Mouse (Mus musculus): Measurements from ENCODE around the gene Gnas. TPM values are rescaled to one million over a fixed set of nuclear protein-coding genes. Genes with fewer than 3 reads are reported as not detected.

The Gnas gene
- total and polyA plus RNA-seq, 2 experiments: 201 to 417 TPM

DNA sequence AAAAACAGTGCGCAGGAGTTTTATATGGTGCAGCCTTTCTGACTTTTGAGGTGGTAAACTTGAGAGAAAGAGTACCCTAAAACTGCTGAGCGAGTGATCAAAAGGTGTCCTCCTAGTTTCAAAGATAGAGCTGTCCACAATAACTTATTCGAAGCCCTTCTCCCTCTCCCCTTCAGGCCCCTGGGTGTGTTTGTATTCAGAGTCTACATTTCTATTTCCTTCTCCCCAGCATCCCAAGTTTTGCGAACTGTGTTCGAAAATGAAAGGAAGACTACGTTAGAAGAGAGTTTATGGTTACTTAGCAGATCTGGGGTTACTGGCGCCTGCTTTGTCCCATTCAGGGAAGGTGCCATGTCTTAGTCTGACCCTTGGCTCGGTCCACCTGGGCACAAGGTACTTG, 42.4 kb downstream of the Gnas start:
- no peaks in the 10 kb centered on the region; the same call in 1 of the 2 replicates for H3K27me3 ChIP-seq (ENCODE audit: control insufficient read depth, insufficient read depth, low read length)
- DNase-seq (ENCODE audit: extremely low read depth, low read depth, low spot score): no peak
- 75% methylated on average over 8 of the region's 8 CpGs for WGBS
- no peaks in the 10 kb centered on the region for H3K36me3 ChIP-seq (ENCODE audit: control insufficient read depth, insufficient read depth, low read length)
- peaks cover 5% of the 10 kb centered on the region; the same call in 1 of the 2 replicates for H3K4me1 ChIP-seq (ENCODE audit: control insufficient read depth, insufficient read depth, low read length)
- no peak for TF ChIP-seq POLR2A (IDR thresholded peaks at IDR 0.05; ENCODE audit: extremely low read depth, insufficient read depth, low read length)
- TF ChIP-seq CTCF (IDR thresholded peaks at IDR 0.05; ENCODE audit: low read depth, low read length): no peak
- H3K79me2 ChIP-seq (ENCODE audit: control insufficient read depth, insufficient read depth, low read length): peaks cover 12% of the 10 kb centered on the region
- H3K9ac ChIP-seq (ENCODE audit: low read depth, low read length): no peak overlapping the region
- no peak overlapping the region for H3K27ac ChIP-seq (replicated peaks; ENCODE audit: insufficient read depth, low read depth, low read length)
- H3K4me3 ChIP-seq (ENCODE audit: insufficient read depth, low read depth, low read length): no peak overlapping the region

DNA sequence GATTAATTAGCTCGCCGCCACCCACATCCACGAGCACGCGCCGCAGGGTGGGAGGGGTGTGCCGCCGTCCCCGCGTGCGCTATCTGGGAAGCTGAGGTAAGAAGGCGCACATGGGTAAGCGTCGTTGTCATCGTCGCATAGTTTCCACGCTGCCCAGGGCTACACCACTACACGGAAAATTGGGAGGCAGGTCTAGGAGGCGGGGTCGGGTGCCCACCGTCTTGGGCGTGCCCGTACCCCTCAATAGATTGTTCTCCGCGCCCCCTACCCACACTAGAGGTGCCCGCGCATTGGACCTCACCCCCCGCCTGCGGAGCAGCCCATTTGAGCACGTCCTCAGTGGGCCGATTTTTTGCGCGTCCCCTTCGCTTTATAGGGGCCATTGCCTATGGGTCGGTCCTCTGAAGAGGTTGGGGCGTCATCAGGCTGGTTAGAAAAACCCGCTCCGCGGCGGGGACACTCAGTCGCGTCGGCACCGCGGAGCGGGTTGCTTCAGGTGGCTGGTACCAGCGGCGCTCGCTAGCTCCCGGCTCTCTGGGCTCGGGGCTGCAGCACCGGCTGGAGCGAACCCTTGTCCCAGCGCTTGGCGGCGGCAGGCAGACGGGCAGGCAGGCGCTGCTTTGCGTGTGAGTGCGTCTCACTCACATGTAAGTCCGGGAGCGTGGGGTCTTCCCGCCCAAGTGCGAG, 43.3 kb downstream of the Gnas start:
- Histone ChIP-seq H3K27me3 (ENCODE audit: control insufficient read depth, insufficient read depth, low read length) (no peaks in the 10 kb centered on the region; the same call in 1 of the 2 replicates), H3K4me3 (ENCODE audit: insufficient read depth, low read depth, low read length) (peak overlapping the region; percentile 66), H3K9ac (ENCODE audit: low read depth, low read length) (peak overlapping the region; percentile 60), H3K4me1 (ENCODE audit: control insufficient read depth, insufficient read depth, low read length) (peaks cover 5% of the 10 kb centered on the region; the same call in 1 of the 2 replicates), H3K79me2 (ENCODE audit: control insufficient read depth, insufficient read depth, low read length) (peaks cover 12% of the 10 kb centered on the region), H3K27ac (replicated peaks; ENCODE audit: insufficient read depth, low read depth, low read length) (no peak overlapping the region), H3K36me3 (ENCODE audit: control insufficient read depth, insufficient read depth, low read length) (no peaks in the 10 kb centered on the region)
- no peak for DNase-seq (ENCODE audit: extremely low read depth, low read depth, low spot score)
- 53% methylated on average over 64 of the region's 64 CpGs for WGBS
- TF ChIP-seq POLR2A (IDR thresholded peaks at IDR 0.05; ENCODE audit: extremely low read depth, insufficient read depth, low read length): 0 out of 2 replicates have a peak, but pooled peaks have one; percentile 32
- no peak for TF ChIP-seq CTCF (IDR thresholded peaks at IDR 0.05; ENCODE audit: low read depth, low read length)

GRCm38 (mm10) chr2:174328358-174328905, 44.3 kb downstream of the Gnas start:
- Histone ChIP-seq H3K4me1 (ENCODE audit: control insufficient read depth, insufficient read depth, low read length) (peaks cover 5% of the 10 kb centered on the region; the same call in 1 of the 2 replicates), H3K27me3 (ENCODE audit: control insufficient read depth, insufficient read depth, low read length) (no peaks in the 10 kb centered on the region; the same call in 1 of the 2 replicates), H3K79me2 (ENCODE audit: control insufficient read depth, insufficient read depth, low read length) (peaks cover 18% of the 10 kb centered on the region), H3K4me3 (ENCODE audit: insufficient read depth, low read depth, low read length) (peak overlapping the region; percentile 100; the same call in 1 of the 2 replicates), H3K36me3 (ENCODE audit: control insufficient read depth, insufficient read depth, low read length) (no peaks in the 10 kb centered on the region), H3K27ac (replicated peaks; ENCODE audit: insufficient read depth, low read depth, low read length) (no peak overlapping the region), H3K9ac (ENCODE audit: low read depth, low read length) (peak overlapping the region; percentile 26)
- WGBS: 52% methylated on average over 46 of the region's 46 CpGs
- TF ChIP-seq POLR2A (IDR thresholded peaks at IDR 0.05; ENCODE audit: extremely low read depth, insufficient read depth, low read length) (no peak), CTCF (IDR thresholded peaks at IDR 0.05; ENCODE audit: low read depth, low read length) (no peak)
- DNase-seq (ENCODE audit: extremely low read depth, low read depth, low spot score): no peak

GRCm38 (mm10) chr2:174328926-174329662, 45.0 kb downstream of the Gnas start:
- H3K79me2 ChIP-seq (ENCODE audit: control insufficient read depth, insufficient read depth, low read length): peaks cover 22% of the 10 kb centered on the region
- H3K4me1 ChIP-seq (ENCODE audit: control insufficient read depth, insufficient read depth, low read length): peaks cover 9% of the 10 kb centered on the region
- H3K4me3 ChIP-seq (ENCODE audit: insufficient read depth, low read depth, low read length): peak overlapping the region; percentile 100
- H3K27ac ChIP-seq (replicated peaks; ENCODE audit: insufficient read depth, low read depth, low read length): peak overlapping the region; percentile 73
- H3K9ac ChIP-seq (ENCODE audit: low read depth, low read length): peak overlapping the region; percentile 100
- WGBS: 30% methylated on average over 55 of the region's 58 CpGs
- H3K36me3 ChIP-seq (ENCODE audit: control insufficient read depth, insufficient read depth, low read length): no peaks in the 10 kb centered on the region
- peak; percentile 49 for DNase-seq (ENCODE audit: extremely low read depth, low read depth, low spot score)
- H3K27me3 ChIP-seq (ENCODE audit: control insufficient read depth, insufficient read depth, low read length): no peaks in the 10 kb centered on the region; the same call in 1 of the 2 replicates
- TF ChIP-seq CTCF (IDR thresholded peaks at IDR 0.05; ENCODE audit: low read depth, low read length) (peak; percentile 8; the same call in 1 of the 2 replicates), POLR2A (IDR thresholded peaks at IDR 0.05; ENCODE audit: extremely low read depth, insufficient read depth, low read length) (no peak)

DNA sequence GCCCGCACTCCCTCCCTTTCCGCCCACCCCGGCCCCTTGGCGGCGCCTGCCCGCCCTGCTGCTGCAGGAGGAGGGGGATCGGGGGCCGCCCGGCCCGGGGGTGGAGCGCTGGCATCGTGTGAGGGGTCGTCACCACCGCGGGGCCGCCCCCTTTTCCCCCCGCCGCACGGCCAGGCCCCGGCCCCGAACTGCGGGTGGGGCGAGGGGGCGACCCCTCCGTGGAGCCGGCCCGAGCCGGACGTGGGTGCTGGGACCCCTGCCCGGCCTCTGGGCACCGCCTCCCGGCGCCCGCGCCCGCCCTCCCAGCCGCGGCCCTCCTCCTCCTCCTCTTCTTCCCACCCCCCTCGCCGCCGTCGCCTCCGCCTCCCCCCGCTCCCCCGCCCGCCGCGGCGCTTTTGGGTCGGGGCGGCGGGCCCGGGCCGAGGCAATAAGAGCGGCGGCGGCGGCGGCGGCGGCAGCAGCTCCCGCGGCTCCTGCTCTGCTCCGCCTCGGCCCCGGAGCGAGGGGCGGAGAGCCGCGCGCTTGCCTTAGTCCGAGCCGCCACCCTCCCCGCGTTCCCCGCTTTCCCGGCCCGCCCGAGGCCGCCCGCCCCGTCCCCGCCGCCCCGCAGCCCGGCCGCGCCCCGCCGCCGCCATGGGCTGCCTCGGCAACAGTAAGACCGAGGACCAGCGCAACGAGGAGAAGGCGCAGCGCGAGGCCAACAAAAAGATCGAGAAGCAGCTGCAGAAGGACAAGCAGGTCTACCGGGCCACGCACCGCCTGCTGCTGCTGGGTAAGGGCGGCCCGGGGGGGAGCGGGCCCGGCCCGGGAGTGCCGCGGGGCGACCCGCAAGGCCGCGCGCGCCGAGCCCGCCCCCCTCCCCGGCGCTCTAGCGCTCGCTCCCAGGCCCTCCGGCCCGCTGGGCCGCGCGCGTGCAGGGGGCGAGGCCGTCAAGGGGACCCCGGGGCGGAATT, 45.8 kb downstream of the Gnas start:
- peak overlapping the region; percentile 100 for H3K9ac ChIP-seq (ENCODE audit: low read depth, low read length)
- no peaks in the 10 kb centered on the region; the same call in 1 of the 2 replicates for H3K27me3 ChIP-seq (ENCODE audit: control insufficient read depth, insufficient read depth, low read length)
- 1% methylated on average over 91 of the region's 131 CpGs for WGBS
- H3K79me2 ChIP-seq (ENCODE audit: control insufficient read depth, insufficient read depth, low read length): peaks cover 31% of the 10 kb centered on the region
- H3K27ac ChIP-seq (replicated peaks; ENCODE audit: insufficient read depth, low read depth, low read length): peak overlapping the region; percentile 98
- H3K36me3 ChIP-seq (ENCODE audit: control insufficient read depth, insufficient read depth, low read length): no peaks in the 10 kb centered on the region
- peak overlapping the region; percentile 100 for H3K4me3 ChIP-seq (ENCODE audit: insufficient read depth, low read depth, low read length)
- peaks cover 12% of the 10 kb centered on the region for H3K4me1 ChIP-seq (ENCODE audit: control insufficient read depth, insufficient read depth, low read length)
- TF ChIP-seq POLR2A (IDR thresholded peaks at IDR 0.05; ENCODE audit: extremely low read depth, insufficient read depth, low read length) (peak; percentile 60), CTCF (IDR thresholded peaks at IDR 0.05; ENCODE audit: low read depth, low read length) (no peak)
- no peak for DNase-seq (ENCODE audit: extremely low read depth, low read depth, low spot score)
